Mouse (Mus musculus): ENCODE results near the gene Rab28.

GRCm38 (mm10) chr5:41627224-41628144 lies 80.5 kb downstream of the Rab28 start:
- TF ChIP-seq CTCF (IDR thresholded peaks at IDR 0.05; ENCODE audit: low read depth, low read length): no peak
- TF ChIP-seq GATA1 (IDR thresholded peaks at IDR 0.05; ENCODE audit: borderline replicate concordance, low read length): no peak
- no peak for TF ChIP-seq GATA2 (IDR thresholded peaks at IDR 0.05; ENCODE audit: borderline replicate concordance, low read depth, low read length)
- no peak for TF ChIP-seq POLR2AphosphoS5 (IDR thresholded peaks at IDR 0.05; ENCODE audit: insufficient replicate concordance, low read depth, low read length)
- TF ChIP-seq TAL1 (conservative IDR thresholded peaks at IDR 0.05; ENCODE audit: low read depth, low read length): no peak
